Mouse (Mus musculus) testis, postnatal 14 days (tissue): ENCODE measurements around the gene Crbn.

Source experiments
- DNase-seq: peaks from one replicate; pipeline ENCODE4 v3.0.0; 2021; ENCODE audit warnings: low spot score

The Crbn gene

DNA sequence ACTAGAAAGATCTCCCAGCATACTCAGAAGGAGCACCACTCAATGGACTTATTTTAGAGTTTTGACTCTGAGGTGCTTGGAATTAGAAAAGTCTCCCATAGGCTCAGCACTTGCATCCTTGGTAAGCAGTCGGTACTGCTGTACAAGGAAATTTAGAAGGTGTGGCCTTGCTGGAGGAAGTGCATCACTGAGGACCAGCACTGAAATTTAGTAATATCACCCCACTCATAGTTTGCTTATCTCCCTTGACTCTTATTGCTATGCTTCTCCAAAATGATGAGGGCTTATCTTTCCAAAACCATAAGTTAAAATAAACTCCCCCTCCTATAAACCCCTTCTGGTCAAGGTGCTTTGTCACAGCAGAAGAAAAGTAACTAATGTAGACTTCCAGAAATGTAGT lies 38.4 kb downstream of the Crbn start:
- DNase-seq = no peak

DNA sequence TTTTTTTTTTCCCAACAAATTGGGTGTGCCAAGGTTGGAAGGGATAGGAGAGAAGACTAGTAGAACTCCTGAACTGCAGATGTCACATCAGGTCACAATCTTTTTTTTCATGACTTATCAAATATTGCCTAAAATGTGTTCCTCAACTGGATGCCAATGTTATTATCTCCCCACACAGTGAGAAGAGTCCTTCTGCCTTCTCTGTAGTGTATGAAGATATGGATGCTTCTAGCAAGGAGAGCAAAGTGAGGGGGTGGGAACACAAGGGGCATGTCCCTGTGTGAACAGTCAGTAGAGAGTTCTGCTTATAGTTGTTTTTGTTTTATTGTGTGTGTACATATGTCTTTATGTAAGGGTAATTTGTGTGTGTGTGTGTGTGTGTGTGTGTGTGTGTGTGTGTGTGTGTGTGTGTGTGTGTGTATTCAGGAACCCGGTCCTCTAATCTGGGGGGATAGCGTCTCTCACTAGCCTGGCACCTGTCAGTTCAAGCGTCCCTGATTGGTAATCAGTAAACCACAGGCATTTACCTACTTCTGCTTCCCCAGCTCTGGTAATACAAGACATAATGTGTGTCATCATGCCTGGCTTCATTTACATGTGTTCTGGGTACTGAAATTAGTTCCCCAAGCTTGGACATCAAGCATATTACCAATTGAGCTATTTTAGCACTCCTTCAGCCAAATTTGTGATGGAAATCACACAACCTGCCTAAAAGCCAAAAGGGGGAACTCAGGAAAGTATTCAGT lies 39.2 kb downstream of the Crbn start:
- no peak for DNase-seq

DNA sequence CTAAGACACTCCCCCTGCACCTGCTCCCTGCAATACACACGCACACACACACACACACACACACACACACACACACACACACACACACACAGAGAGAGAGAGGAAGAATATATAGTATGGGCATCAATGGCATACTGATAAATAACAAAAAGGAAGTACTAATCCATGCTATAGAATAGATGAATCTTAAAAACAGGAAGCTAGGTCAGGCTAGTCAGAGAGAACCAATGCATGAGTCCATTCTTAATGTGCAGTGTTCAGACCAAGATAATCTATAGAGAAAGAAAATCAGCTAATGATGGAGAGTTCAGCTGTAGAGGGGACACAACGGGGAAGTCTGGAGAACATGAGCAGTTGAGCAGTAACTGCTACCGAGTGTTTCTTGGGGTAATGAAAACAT lies 41.6 kb downstream of the Crbn start:
- no peak for DNase-seq

DNA sequence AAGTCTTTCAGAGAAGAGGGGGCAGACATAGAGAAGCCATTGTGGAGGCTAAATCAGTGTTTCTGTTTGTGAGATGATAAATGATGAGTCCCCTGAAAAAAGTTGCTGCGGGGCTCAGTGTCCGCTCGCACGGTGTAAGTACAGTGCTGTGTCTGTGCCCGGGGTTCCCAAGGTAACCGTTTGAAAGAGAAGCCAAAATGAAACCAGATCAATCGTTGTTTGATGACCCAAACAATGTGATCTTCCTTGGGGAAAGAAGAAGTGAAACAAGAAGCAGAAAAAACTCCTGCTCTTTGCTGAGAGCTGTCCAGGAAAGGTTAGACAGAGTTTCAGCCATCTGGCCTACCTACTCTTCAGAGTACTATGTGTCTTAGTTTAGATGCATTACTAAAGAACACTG lies 49.6 kb downstream of the Crbn start:
- no peak for DNase-seq

DNA sequence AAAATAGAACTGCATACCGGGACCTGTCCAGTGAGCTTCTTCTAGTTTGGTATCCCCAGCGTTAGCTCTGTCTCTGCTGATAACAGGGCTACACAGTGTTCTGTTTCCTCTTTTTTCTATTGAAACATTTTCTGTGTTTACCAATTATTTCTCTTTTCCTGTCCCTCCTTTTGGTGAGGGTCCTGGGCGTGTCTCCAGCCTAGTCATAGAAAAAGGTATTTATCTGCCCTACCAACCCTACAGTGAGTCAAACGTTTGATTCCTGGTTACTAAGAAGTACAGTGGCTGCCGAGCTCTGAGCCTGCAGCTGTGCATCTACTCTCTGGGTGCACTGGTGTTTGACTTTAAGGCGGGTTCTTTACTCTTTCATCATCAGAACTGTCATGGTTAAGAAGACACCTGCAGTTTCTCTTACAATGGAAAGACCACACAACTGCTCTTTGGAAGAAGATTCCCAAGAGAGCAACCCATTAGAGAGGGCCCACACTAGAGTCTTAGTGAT lies 50.9 kb downstream of the Crbn start, which contains the start of gene Il5ra:
Il5ra (minus strand) TSS at position 151 of the 502 bp plus-strand sequence.
- no peak for DNase-seq

DNA sequence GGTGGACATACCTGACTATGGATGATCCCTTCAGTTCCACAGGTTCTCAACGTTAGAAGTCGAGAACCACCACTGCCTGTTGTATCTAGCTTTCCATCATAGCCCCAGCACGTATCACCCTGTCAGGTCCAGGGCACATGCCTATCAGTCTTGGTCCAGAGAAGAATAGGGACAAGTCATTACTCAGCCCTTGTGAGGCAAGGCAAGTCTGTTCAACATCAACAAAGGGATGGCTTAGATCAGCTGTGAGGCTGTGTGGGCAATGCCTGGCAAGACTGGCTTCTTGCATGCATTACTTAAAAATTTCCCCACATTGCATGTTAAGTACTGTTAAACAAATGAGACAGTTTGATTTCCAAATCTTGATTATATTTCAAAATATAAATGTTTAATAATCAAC lies 52.1 kb downstream of the Crbn start:
- DNase-seq = no peak

DNA sequence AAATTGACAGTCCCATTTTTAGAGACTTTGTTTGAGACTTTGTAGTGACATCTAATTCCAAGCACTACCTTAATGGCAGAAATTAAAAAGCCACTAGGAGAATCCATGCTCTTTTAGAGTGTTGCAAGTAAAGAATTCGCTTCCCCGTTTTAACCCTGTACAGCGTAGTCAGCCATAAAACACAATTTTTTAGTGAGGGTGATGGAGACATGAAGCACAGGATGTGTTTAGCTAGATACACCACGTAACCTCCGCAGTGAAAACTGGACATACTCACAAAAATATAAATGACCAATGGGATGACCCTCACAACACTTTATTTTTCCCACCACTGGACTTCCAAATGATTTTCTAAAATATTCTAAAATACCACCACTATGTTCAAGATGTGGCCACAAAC lies 52.6 kb downstream of the Crbn start:
- DNase-seq = no peak

DNA sequence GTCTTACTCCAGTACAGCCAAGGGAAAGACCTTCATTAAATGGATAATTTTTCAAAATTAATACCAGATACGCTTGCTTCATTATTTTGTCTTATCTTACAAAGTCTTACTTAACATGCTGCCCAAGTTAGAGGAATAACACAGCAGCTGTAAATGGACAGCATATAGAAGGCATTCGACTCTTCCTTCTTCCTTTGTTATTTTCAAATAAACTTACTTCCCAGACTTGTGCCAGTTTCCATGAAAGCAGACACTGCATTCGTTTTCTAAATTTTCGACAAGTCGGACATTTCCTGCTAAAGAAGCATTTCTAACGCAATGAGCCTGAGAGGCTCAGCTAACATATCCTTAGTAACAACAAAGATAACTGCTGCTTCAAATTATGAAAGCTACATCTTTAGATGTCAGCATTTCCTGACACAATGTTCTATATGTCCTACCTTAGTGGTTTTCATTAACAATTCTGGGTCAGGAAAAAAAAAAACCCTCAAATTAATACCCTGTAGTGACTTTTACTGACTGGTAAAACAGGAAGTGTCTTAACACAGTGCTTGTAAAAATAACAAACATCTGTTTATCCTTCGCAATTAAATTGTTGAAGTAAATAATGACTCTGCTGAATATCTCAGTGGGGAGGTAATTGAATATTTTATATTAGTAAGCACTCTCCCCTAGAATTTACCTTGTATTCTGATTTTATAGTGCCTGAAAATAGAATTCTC lies 54.0 kb downstream of the Crbn start:
- DNase-seq = no peak

DNA sequence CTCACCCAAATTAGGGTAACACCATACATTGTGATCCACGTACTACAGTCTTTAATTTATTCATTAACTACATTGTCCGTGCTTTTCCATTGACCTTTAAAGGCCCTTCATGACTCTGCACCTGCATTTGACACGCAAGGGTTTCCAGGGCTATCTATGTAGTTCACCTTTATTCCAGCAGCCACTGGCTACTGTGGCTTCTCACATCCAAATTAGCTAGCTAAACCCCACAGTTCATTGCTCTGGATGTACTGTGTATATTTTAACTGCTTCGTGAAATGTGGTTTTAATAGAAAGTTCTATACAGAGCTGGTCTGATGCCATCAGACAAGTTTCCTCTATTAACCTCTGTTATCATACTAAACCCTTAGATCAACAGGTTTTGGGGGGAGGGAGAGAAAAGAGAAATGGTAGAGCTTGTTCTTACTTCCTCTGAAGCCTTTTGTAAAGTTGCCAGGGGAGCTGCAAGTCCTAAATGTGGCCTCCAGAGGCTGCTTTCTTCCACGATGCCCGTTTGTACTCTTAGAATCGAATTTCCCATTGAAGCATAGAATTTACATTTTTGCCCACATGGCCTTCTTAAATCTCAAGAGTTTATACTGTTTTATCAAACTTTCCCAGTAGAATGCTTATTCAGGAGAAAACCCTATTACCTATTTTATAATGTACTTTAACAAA lies 56.2 kb downstream of the Crbn start:
- DNase-seq = no peak

DNA sequence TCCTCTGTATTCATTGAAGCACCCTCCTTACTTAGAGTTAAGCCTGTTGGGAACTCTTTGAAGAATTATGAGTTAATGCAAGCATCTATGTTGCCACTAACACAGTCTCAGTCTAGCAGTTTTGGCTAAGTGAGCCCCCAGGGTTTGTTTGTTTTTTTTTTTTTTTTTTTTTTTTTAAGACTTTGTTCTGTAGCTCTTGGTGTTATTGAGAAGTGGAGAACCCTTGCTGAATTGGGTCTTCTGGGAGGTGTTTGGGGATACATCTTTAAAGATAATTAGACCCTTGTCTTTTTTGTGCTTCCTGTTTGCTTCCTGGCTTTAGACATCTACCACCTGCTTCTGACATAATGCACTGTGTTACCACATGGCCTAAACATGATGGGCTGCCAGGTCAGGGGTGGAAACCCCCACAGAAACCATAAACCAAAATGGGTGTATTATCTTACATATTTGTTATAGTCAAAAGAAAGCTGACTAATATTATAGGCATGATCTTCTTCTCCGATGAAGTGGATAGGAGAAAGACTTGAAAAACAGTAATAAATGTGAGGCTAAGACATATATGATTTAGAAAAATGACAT lies 59.5 kb downstream of the Crbn start:
- DNase-seq = no peak

DNA sequence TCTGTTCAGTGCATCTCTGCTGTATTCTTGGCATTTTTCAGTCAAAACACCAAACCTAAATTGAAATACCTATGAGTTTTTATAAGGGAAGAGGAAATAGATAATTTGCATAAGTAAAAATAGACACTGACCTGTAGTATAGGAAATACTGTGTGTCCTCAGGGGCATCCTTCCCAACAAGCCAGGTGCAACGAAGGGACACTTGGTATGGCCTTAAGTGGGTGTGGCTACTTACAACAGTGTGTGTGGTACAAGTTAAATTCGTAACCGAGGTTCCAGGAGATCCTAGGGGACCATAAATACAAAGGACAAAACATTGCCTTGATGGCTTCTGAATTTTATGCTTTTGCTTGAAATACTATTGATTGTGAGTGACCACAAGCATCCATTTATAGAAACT lies 61.6 kb downstream of the Crbn start:
- DNase-seq = no peak

DNA sequence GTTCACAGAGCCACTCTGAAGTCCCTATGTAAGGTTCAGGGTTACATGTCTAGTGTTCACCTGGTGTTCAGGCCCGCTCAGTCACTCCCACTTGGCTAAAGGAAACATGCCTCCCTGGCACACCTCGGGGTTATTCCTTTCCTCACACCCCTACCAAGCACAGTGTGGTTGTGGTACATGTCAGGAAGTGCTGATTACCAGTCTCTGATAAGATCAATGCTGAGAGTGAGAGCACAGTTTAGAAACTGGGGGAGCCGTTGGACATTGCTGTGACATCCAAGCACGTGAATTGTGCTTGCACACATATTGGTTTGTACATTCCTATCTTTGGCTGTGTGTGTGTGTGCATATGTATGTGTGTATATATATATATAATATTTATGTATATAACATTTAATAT lies 67.3 kb downstream of the Crbn start:
- DNase-seq = no peak
